Mouse (Mus musculus) lung, embryonic 16.5 days (tissue): ENCODE data around the gene Hdac9. TPM values are rescaled to one million over a fixed set of nuclear protein-coding genes. Genes with fewer than 3 reads are reported as not detected.

ENCODE experiments used
- ATAC-seq: fragments of 200-750 bp; cut with Nextera tagmentation; 2 replicates; pipeline ENCODE4 v1.8.0; 2017; ENCODE audit warnings: low read depth, mild to moderate bottlenecking, moderate library complexity
- H3K27ac ChIP-seq: fragments of 300-500 bp; sonication (generic); 2 replicates; pipeline ENCODE4 v1.5.1; 2014; ENCODE audit warnings: mild to moderate bottlenecking, control low read depth, low read length
- H3K27me3 ChIP-seq: fragments of 300-500 bp; sonication (generic); 2 replicates; pipeline ENCODE4 v1.6.1; 2014; ENCODE audit warnings: low read depth, low read length, mixed read lengths; ENCODE audit not compliant: control insufficient read depth, insufficient read depth
- H3K36me3 ChIP-seq: fragments of 300-500 bp; sonication (generic); 2 replicates; pipeline ENCODE4 v1.6.1; 2014; ENCODE audit warnings: low read length; ENCODE audit not compliant: control insufficient read depth, insufficient read depth
- H3K4me1 ChIP-seq: fragments of 300-500 bp; sonication (generic); replicated peaks from 2 replicates; pipeline ENCODE4 v1.6.1; 2014; ENCODE audit warnings: low read length, mixed read lengths; ENCODE audit not compliant: control insufficient read depth, insufficient read depth
- H3K4me2 ChIP-seq: fragments of 300-500 bp; sonication (generic); 2 replicates; pipeline ENCODE4 v1.6.1; 2014; ENCODE audit warnings: low read depth, low read length, control low read depth
- H3K4me3 ChIP-seq: fragments of 300-500 bp; sonication (generic); 2 replicates; pipeline ENCODE4 v1.5.1; 2014; ENCODE audit warnings: mild to moderate bottlenecking, low read length, control low read depth
- H3K9ac ChIP-seq: fragments of 300-500 bp; sonication (generic); 2 replicates; pipeline ENCODE4 v1.6.1; 2014; ENCODE audit warnings: low read length, control low read depth
- H3K9me3 ChIP-seq: fragments of 300-500 bp; sonication (generic); 2 replicates; pipeline ENCODE4 v1.6.1; 2016; ENCODE audit warnings: low read length; ENCODE audit not compliant: control insufficient read depth
- WGBS: fragments of 180-500 bp; shearing (Covaris S2); extraction: QIAGEN DNeasy Blood & Tissue Kit; methylation state at CpG from one replicate; pipeline ENCODE4 v1.1.7; 2014; 5-methylcytosine and 5-hydroxymethylcytosine counted together
- polyA plus RNA-seq: library from polyadenylated mRNA; unstranded; fragments of >200 nt; fragmentation: Nextera tagmentation; extraction: Ambion mirVana; gene quantifications from 2 replicates; pipeline ENCODE4 v1.2.1, GENCODE M21; 2015

Hdac9 gene
- polyA plus RNA-seq, 1 experiment from 2014 or later, result 5.9 TPM

DNA sequence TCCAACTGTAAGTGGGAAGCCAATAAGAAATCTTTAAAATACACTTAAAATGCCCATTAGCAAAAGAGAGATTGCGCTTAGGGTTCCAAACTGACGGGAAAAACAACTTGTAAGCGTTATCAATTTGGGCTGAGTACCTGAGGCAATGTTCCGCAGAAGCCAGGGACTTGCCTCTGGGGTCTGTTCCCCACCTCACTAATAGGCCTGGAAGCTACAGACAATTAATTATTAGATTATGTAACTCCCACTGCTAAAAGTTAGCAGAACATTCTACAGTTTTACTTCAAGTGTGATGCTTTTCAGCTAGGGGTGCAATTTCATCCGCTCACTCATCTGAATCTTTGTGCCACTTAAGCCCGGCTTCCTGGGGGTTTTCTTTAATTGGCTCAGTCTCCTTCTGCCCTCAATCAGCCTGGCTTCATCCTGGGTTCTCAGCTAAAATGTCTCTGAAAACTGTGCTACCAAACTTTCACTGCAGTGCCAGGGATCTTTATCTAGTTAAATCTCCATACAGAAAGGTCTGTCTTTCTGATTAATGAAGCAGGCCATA is 149.6 kb downstream of the Hdac9 start:
- ATAC-seq, result no peak
- no peak overlapping the region for H3K27ac ChIP-seq
- H3K4me1 ChIP-seq, result no peaks in the 10 kb centered on the region
- no peak overlapping the region for H3K4me3 ChIP-seq
- no peak overlapping the region for H3K9ac ChIP-seq
- H3K9me3 ChIP-seq, result no peaks in the 10 kb centered on the region
- WGBS, result 85% methylated on average over 6 of the region's 6 CpGs
- no peaks in the 10 kb centered on the region for H3K36me3 ChIP-seq
- H3K27me3 ChIP-seq, result no peaks in the 10 kb centered on the region
- no peak overlapping the region for H3K4me2 ChIP-seq

DNA sequence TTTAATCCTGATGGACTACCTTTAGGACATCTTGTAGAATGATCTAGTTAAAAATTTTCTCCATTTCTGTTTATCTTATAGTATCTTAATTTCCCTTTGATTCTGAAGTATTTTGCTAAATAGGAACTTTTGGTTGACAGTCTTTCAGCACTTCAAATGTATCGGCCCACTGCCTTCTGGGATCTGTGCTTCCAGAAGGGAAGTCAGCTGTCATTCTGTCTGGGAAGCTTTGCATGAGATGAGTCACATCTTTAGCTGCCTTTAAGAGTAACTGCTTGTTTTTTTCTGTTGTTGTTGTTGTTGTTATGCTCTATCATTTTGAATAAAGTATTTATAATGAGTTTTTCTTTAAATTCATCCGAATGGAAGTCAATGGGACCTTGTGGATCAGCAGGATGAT is 169.6 kb downstream of the Hdac9 start:
- no peak overlapping the region for H3K4me2 ChIP-seq
- ATAC-seq, result no peak
- H3K4me3 ChIP-seq, result no peak overlapping the region
- no peaks in the 10 kb centered on the region for H3K9me3 ChIP-seq
- 69% methylated on average over 2 of the region's 2 CpGs for WGBS
- no peaks in the 10 kb centered on the region for H3K36me3 ChIP-seq
- H3K27ac ChIP-seq, result no peak overlapping the region
- H3K27me3 ChIP-seq, result no peaks in the 10 kb centered on the region
- H3K4me1 ChIP-seq, result no peaks in the 10 kb centered on the region
- H3K9ac ChIP-seq, result no peak overlapping the region

DNA sequence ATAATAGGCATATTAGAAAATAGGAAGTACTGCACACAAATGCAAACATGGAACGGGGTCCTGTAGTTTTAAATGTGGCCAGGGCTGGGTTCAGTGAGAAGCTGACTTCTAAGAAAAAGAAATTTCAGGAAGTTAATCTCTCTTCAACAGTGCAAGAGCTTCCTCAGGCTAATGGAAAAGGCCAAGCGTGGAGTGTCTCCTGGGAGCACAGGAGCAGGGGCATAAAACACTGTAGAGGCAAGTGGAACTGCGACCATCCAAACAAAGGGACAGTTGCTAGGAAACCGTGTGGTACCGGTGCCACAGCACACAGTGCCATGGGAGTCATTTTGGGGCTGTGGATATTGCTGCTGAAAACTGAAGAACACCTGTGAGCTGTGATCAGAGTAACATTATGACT is 191.7 kb downstream of the Hdac9 start:
- H3K9ac ChIP-seq, result no peak overlapping the region
- no peak overlapping the region for H3K4me3 ChIP-seq
- H3K4me1 ChIP-seq, result peaks cover 3% of the 10 kb centered on the region; the same call in 1 of the 2 replicates
- ATAC-seq, result no peak
- WGBS, result 54% methylated on average over 5 of the region's 5 CpGs
- H3K4me2 ChIP-seq, result no peak overlapping the region
- no peak overlapping the region for H3K27ac ChIP-seq
- no peaks in the 10 kb centered on the region for H3K36me3 ChIP-seq
- H3K27me3 ChIP-seq, result no peaks in the 10 kb centered on the region
- H3K9me3 ChIP-seq, result no peaks in the 10 kb centered on the region

DNA sequence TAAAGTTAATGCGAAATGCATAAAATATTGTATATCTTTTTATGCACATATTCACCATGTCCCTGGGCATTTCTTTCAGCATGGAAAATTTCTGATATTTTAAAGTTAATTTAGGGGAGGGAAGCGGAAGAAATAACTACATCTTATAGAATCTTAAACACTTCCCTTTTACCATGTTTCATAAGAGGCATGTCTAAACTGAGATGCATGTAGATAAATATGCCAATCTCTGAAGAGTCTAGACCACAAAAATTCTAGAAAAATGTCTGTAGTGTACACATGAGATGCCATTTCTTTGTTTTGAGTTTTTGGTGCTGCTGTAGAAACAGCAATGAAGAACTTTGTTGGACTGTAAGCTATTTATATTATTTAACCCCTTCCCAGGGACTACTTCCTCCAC is 192.6 kb downstream of the Hdac9 start:
- H3K4me3 ChIP-seq, result no peak overlapping the region
- no peak overlapping the region for H3K4me2 ChIP-seq
- H3K4me1 ChIP-seq, result peaks cover 3% of the 10 kb centered on the region; the same call in 1 of the 2 replicates
- H3K36me3 ChIP-seq, result no peaks in the 10 kb centered on the region
- WGBS, result 90% methylated on average over 2 of the region's 2 CpGs
- no peaks in the 10 kb centered on the region for H3K27me3 ChIP-seq
- H3K9ac ChIP-seq, result no peak overlapping the region
- no peak for ATAC-seq
- H3K9me3 ChIP-seq, result no peaks in the 10 kb centered on the region
- H3K27ac ChIP-seq, result no peak overlapping the region

DNA sequence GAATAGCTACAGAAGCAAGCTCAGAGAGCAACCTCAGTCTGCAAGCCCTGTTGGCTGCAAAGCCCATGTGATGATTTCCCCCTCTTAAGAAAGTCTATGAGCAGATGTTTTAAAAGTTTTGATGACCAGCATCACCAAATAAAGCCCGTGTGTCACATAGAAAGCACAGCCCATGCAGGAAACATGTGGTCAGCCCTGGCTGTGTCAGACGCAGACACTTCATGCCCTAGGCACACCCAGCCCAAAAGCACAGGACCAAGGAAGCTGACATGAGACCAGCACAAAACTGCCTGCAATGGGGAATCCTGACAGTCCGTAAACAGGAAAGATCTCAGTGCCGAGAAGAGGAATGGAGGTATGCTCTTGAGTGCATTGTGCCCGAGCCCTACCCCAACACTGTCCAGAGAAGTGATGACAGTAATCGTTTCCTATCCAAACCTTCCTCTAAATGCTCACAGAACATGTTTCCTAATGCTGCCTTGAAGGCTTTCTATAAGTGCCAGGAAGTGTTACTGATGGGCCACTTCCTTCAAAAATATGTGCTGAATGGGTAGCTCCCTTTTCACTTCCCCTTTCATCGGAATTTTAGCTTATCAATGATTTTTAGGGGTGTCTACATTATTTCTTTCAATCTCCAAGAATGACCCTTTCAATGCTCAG is 193.9 kb downstream of the Hdac9 start:
- 38% methylated on average over 7 of the region's 7 CpGs for WGBS
- H3K27me3 ChIP-seq, result no peaks in the 10 kb centered on the region

DNA sequence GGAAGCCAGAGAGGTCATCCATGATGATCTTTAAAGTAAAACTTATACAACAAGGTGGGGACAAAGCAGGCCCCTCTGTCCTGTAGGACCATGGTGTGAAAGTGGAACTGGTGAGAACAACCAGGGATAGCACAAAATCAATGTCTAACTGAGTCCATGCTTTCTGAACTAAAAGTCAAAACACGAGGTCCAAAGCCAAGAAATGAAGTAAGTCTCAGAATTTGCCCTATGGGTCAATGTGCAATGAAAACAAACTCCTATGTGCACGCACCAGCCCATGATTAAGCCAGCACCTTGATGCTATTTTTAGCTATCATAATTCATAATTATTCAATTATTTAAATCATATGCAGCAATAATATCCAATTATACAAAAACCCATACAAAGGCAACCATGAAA is 196.0 kb downstream of the Hdac9 start:
- 67% methylated on average over 2 of the region's 2 CpGs for WGBS
- Histone ChIP-seq H3K36me3 (no peaks in the 10 kb centered on the region), H3K4me3 (no peak overlapping the region)

More for the DNA sequence above, 193.9 kb downstream of the Hdac9 start:
- Histone ChIP-seq H3K9ac (no peak overlapping the region), H3K27ac (no peak overlapping the region), H3K36me3 (no peaks in the 10 kb centered on the region), H3K4me2 (no peak overlapping the region), H3K4me3 (no peak overlapping the region), H3K9me3 (no peaks in the 10 kb centered on the region), H3K4me1 (peaks cover 3% of the 10 kb centered on the region; the same call in 1 of the 2 replicates)
- ATAC-seq, result no peak

DNA sequence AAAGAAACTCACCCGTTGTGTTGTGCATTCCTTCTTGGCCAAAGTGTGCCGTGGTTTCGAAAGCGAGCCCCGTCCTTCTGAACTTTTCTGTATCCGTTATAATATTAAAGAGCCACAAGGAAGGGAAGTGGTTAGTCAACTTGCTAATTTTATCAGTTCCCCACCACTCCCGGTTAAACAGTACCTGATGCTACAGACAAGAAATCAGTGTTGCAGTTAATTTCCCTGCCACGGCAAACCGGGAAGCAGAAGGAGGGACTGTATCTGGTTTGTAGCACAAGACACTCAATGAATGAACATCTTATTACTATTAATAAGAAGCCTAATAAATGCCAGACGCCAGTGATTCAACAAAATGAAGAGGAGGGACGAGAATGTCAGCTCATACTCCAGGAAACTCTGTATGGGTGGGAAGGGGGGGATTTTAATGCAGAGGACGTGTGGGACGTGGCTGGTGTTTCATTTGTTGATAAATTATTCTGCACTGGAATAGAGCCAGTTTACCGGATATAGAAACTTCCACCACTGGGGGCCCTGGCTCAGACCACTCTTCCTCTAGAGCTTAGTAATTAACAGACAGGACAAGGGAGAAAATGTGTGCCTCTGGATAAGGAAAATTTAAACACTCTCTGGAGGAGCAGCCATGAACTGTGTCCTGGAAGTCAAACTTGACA is 202.5 kb downstream of the Hdac9 start:
- Histone ChIP-seq H3K9ac (peak overlapping the region; percentile 45), H3K4me3 (peak overlapping the region; percentile 46), H3K4me2 (peak overlapping the region; percentile 58), H3K36me3 (no peaks in the 10 kb centered on the region), H3K9me3 (no peaks in the 10 kb centered on the region), H3K4me1 (peaks cover 9% of the 10 kb centered on the region), H3K27ac (peak overlapping the region; percentile 76), H3K27me3 (no peaks in the 10 kb centered on the region)
- 13% methylated on average over 14 of the region's 14 CpGs for WGBS
- peak; percentile 88 for ATAC-seq

More for the DNA sequence above, 196.0 kb downstream of the Hdac9 start:
- H3K27me3 ChIP-seq, result no peaks in the 10 kb centered on the region
- no peaks in the 10 kb centered on the region for H3K9me3 ChIP-seq
- H3K4me2 ChIP-seq, result no peak overlapping the region
- H3K4me1 ChIP-seq, result peaks cover 3% of the 10 kb centered on the region; the same call in 1 of the 2 replicates
- H3K9ac ChIP-seq, result no peak overlapping the region
- no peak overlapping the region for H3K27ac ChIP-seq
- ATAC-seq, result no peak

DNA sequence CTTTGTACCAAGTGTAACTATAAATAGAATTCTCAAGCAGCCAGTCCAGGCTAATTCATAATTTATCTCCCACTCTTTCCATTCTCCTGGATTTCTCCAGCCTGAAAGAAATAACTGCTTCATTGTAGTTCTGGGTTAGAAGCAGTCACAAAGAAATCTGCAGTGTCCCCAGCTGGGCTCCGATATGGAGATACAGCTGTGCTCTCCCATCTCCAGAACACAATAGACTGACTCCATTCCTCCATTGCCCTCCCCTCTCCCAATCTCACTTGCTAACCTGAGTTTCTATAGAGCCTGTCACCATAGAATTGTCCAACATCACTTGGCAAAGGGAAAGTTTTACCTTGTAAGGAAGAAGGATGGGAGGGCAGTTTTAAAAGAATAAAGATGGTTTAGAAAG is 218.9 kb downstream of the Hdac9 start:
- H3K9me3 ChIP-seq, result no peaks in the 10 kb centered on the region
- WGBS, result 61% methylated on average over 1 of the region's 1 CpGs
- H3K27ac ChIP-seq, result no peak overlapping the region
- no peak overlapping the region for H3K4me2 ChIP-seq
- H3K36me3 ChIP-seq, result no peaks in the 10 kb centered on the region
- no peak overlapping the region for H3K4me3 ChIP-seq
- H3K9ac ChIP-seq, result no peak overlapping the region
- ATAC-seq, result no peak
- no peaks in the 10 kb centered on the region for H3K4me1 ChIP-seq
- H3K27me3 ChIP-seq, result no peaks in the 10 kb centered on the region

DNA sequence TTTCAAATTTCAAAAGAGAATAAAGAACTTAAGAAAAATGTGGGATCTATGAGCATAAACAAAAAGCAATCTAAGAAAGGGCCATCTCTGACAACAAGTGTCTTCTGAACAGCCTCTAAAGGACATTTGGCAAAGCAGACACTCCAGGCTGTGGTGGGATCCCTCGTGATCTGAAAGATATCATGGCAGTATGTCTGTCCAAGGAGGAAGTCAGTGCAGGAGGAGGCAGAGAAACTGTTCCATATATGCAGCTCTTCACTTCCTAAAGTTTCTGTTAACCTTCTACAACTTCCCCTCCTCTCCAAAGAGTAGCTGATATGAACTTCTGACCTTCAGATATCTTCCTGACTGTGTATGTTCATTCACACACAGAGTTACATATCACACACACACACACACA is 220.2 kb downstream of the Hdac9 start:
- 57% methylated on average over 1 of the region's 1 CpGs for WGBS
- ATAC-seq, result no peak
- H3K9ac ChIP-seq, result no peak overlapping the region
- H3K9me3 ChIP-seq, result no peaks in the 10 kb centered on the region
- H3K36me3 ChIP-seq, result no peaks in the 10 kb centered on the region
- H3K27me3 ChIP-seq, result no peaks in the 10 kb centered on the region
- no peak overlapping the region for H3K27ac ChIP-seq
- H3K4me2 ChIP-seq, result no peak overlapping the region
- H3K4me1 ChIP-seq, result no peaks in the 10 kb centered on the region
- no peak overlapping the region for H3K4me3 ChIP-seq
